Mouse (Mus musculus): ENCODE data around the gene Stoml2. TPM values are rescaled to one million over a fixed set of nuclear protein-coding genes. Genes with fewer than 3 reads are reported as not detected.
A peak's percentile ranks its signal among the peaks of the same experiment; 100 is the strongest.

Gene Stoml2
- total and polyA plus RNA-seq, 3 experiments, result 391 to 480 TPM; not detected in 1

- H3K27me3 ChIP-seq (ENCODE audit: control insufficient read depth in 1 of 2, insufficient read depth in 2 of 2, low read length in 2 of 2), result no peaks in the 10 kb centered on the region
- peak overlapping the region; percentile 84 to 93 for H3K4me3 ChIP-seq (ENCODE audit: control insufficient read depth in 1 of 2, insufficient read depth in 1 of 2, low read depth in 2 of 2, low read length in 2 of 2)
- H3K27ac ChIP-seq (ENCODE audit: control insufficient read depth, low read depth, low read length), result peak overlapping the region; percentile 75
- H3K9ac ChIP-seq (ENCODE audit: control insufficient read depth, low read depth, low read length, poor library complexity, severe bottlenecking), result peak overlapping the region; percentile 88
- H3K9me3 ChIP-seq (replicated peaks; ENCODE audit: insufficient read depth, low read length), result no peaks in the 10 kb centered on the region
- DNase-seq (ENCODE audit: low read depth, low spot score), result peak; percentile 57
- TF ChIP-seq E2F4 (IDR thresholded peaks at IDR 0.05; ENCODE audit: borderline replicate concordance, low read depth, low read length), result no peak
- TF ChIP-seq MAZ (IDR thresholded peaks at IDR 0.05; ENCODE audit: low read depth, low read length), result no peak
- TF ChIP-seq NELFE (IDR thresholded peaks at IDR 0.05; ENCODE audit: low read depth, low read length), result no peak
- TF ChIP-seq MEF2A (IDR thresholded peaks at IDR 0.05; ENCODE audit: extremely low read depth, insufficient replicate concordance, low read depth, low read length, poor library complexity, severe bottlenecking), result no peak
- TF ChIP-seq RCOR1 (IDR thresholded peaks at IDR 0.05; ENCODE audit: low read depth, low read length), result no peak
- TF ChIP-seq ZMIZ1 (IDR thresholded peaks at IDR 0.05; ENCODE audit: low read depth, low read length), result no peak
- TF ChIP-seq NRF1 (IDR thresholded peaks at IDR 0.05; ENCODE audit: insufficient read depth, low read depth, low read length, poor library complexity, severe bottlenecking), result no peak
- no peak for TF ChIP-seq KAT2A (conservative IDR thresholded peaks at IDR 0.05; ENCODE audit: low read depth, low read length)
- peaks cover 1 to 5% of the 10 kb centered on the region in 2 experiments; a peak in 3 of 4 replicates for H3K36me3 ChIP-seq (ENCODE audit: control insufficient read depth in 1 of 2, insufficient read depth in 2 of 2, low read length in 2 of 2)
- peaks cover 16% of the 10 kb centered on the region for H3K79me2 ChIP-seq (ENCODE audit: control insufficient read depth, insufficient read depth, low read length, poor library complexity)
- peaks cover 4 to 9% of the 10 kb centered on the region in 2 experiments; a peak in 3 of 4 replicates for H3K4me1 ChIP-seq (ENCODE audit: control insufficient read depth in 1 of 2, insufficient read depth in 2 of 2, low read length in 2 of 2)
Observed at GRCm38 (mm10) chr4:43030780-43031230, 705 bp downstream of the Stoml2 start.

- peaks cover 16% of the 10 kb centered on the region for H3K79me2 ChIP-seq (ENCODE audit: control insufficient read depth, insufficient read depth, low read length, poor library complexity)
- H3K9me3 ChIP-seq (replicated peaks; ENCODE audit: insufficient read depth, low read length), result no peaks in the 10 kb centered on the region
- H3K36me3 ChIP-seq (ENCODE audit: control insufficient read depth in 1 of 2, insufficient read depth in 2 of 2, low read length in 2 of 2), result peaks cover 1 to 5% of the 10 kb centered on the region in 2 experiments; a peak in 3 of 4 replicates
- peak overlapping the region; percentile 88 for H3K9ac ChIP-seq (ENCODE audit: control insufficient read depth, low read depth, low read length, poor library complexity, severe bottlenecking)
- peak overlapping the region; percentile 84 to 93 for H3K4me3 ChIP-seq (ENCODE audit: control insufficient read depth in 1 of 2, insufficient read depth in 1 of 2, low read depth in 2 of 2, low read length in 2 of 2)
- peaks cover 4 to 9% of the 10 kb centered on the region in 2 experiments; a peak in 3 of 4 replicates for H3K4me1 ChIP-seq (ENCODE audit: control insufficient read depth in 1 of 2, insufficient read depth in 2 of 2, low read length in 2 of 2)
- no peak for DNase-seq (ENCODE audit: low read depth, low spot score)
- H3K27me3 ChIP-seq (ENCODE audit: control insufficient read depth in 1 of 2, insufficient read depth in 2 of 2, low read length in 2 of 2), result no peaks in the 10 kb centered on the region
- no peak for TF ChIP-seq USF1 (IDR thresholded peaks at IDR 0.05; ENCODE audit: low read depth, low read length)
- no peak for TF ChIP-seq E2F4 (IDR thresholded peaks at IDR 0.05; ENCODE audit: borderline replicate concordance, low read depth, low read length)
- no peak for TF ChIP-seq NELFE (IDR thresholded peaks at IDR 0.05; ENCODE audit: low read depth, low read length)
- TF ChIP-seq MYC (IDR thresholded peaks at IDR 0.05; ENCODE audit: low read depth, low read length), result no peak
- TF ChIP-seq SMC3 (IDR thresholded peaks at IDR 0.05; ENCODE audit: low read depth, low read length), result no peak
- H3K27ac ChIP-seq (ENCODE audit: control insufficient read depth, low read depth, low read length), result peak overlapping the region; percentile 75; the same call in 1 of the 2 replicates
Observed at GRCm38 (mm10) chr4:43030352-43030751, 1.2 kb downstream of the Stoml2 start.

GRCm38 (mm10) chr4:43029749-43030148, 1.8 kb downstream of the Stoml2 start:
- Histone ChIP-seq H3K9me3 (replicated peaks; ENCODE audit: insufficient read depth, low read length) (no peaks in the 10 kb centered on the region), H3K79me2 (ENCODE audit: control insufficient read depth, insufficient read depth, low read length, poor library complexity) (peaks cover 20% of the 10 kb centered on the region), H3K27ac (ENCODE audit: control insufficient read depth, low read depth, low read length) (no peak overlapping the region), H3K4me3 (ENCODE audit: control insufficient read depth in 1 of 2, insufficient read depth in 1 of 2, low read depth in 2 of 2, low read length in 2 of 2) (no peak overlapping the region), H3K4me1 (ENCODE audit: control insufficient read depth in 1 of 2, insufficient read depth in 2 of 2, low read length in 2 of 2) (peaks cover 4 to 13% of the 10 kb centered on the region in 2 experiments; a peak in 3 of 4 replicates), H3K27me3 (ENCODE audit: control insufficient read depth in 1 of 2, insufficient read depth in 2 of 2, low read length in 2 of 2) (no peaks in the 10 kb centered on the region), H3K36me3 (ENCODE audit: control insufficient read depth in 1 of 2, insufficient read depth in 2 of 2, low read length in 2 of 2) (peaks cover 1 to 7% of the 10 kb centered on the region in 2 experiments; a peak in 3 of 4 replicates), H3K9ac (ENCODE audit: control insufficient read depth, low read depth, low read length, poor library complexity, severe bottlenecking) (no peak overlapping the region; the same call in 1 of the 2 replicates)
- no peak for TF ChIP-seq JUND (IDR thresholded peaks at IDR 0.05; ENCODE audit: low read depth, low read length)
- no peak for TF ChIP-seq RCOR1 (IDR thresholded peaks at IDR 0.05; ENCODE audit: low read depth, low read length)
- no peak for TF ChIP-seq POLR2A (IDR thresholded peaks at IDR 0.05; ENCODE audit: control insufficient read depth in 1 of 2, insufficient read depth in 1 of 2, low read depth in 1 of 2, low read length in 2 of 2, poor library complexity in 1 of 2)
- TF ChIP-seq ELF1 (IDR thresholded peaks at IDR 0.05; ENCODE audit: low read depth, low read length), result no peak
- no peak for TF ChIP-seq EP300 (IDR thresholded peaks at IDR 0.05; ENCODE audit: low read depth in 1 of 2, low read length in 2 of 2)
- no peak for TF ChIP-seq POLR2AphosphoS2 (IDR thresholded peaks at IDR 0.05; ENCODE audit: low read length)
- TF ChIP-seq BHLHE40 (IDR thresholded peaks at IDR 0.05; ENCODE audit: borderline replicate concordance, low read depth, low read length), result no peak
- no peak for TF ChIP-seq POLR2AphosphoS5 (IDR thresholded peaks at IDR 0.05; ENCODE audit: borderline replicate concordance, low read depth, low read length)
- DNase-seq (ENCODE audit: low read depth, low spot score), result no peak

Data from MEL (cell line).